Mouse (Mus musculus) forebrain, embryonic 16.5 days (tissue): ENCODE results near the gene Ikzf4. TPM values are rescaled to one million over a fixed set of nuclear protein-coding genes. Genes with fewer than 3 reads are reported as not detected.
A peak's percentile ranks its signal among the peaks of the same experiment; 100 is the strongest.

Experiments used
- ATAC-seq: fragments of 200-750 bp; cut with Nextera tagmentation; 2 replicates; pipeline ENCODE4 v1.8.0; 2017; ENCODE audit warnings: mild to moderate bottlenecking, moderate library complexity
- H3K27ac ChIP-seq: fragments of 300-500 bp; sonication (generic); 2 replicates; pipeline ENCODE4 v1.5.1; 2014; ENCODE audit warnings: low read length, control low read depth
- H3K27me3 ChIP-seq: fragments of 300-500 bp; sonication (generic); replicated peaks from 2 replicates; pipeline ENCODE4 v1.6.1; 2014; ENCODE audit warnings: low read length; ENCODE audit not compliant: control insufficient read depth, insufficient read depth
- H3K36me3 ChIP-seq: fragments of 300-500 bp; sonication (generic); 2 replicates; pipeline ENCODE4 v1.6.1; 2014; ENCODE audit not compliant: control insufficient read depth, insufficient read depth
- H3K4me1 ChIP-seq: fragments of 300-500 bp; sonication (generic); replicated peaks from 2 replicates; pipeline ENCODE4 v1.6.1; 2014; ENCODE audit warnings: low read length; ENCODE audit not compliant: control insufficient read depth, insufficient read depth
- H3K4me2 ChIP-seq: fragments of 300-500 bp; sonication (generic); 2 replicates; pipeline ENCODE4 v1.6.1; 2014; ENCODE audit warnings: mild to moderate bottlenecking, low read length, control low read depth
- H3K4me3 ChIP-seq: fragments of 300-500 bp; sonication (generic); replicated peaks from 2 replicates; pipeline ENCODE4 v1.5.1; 2014; ENCODE audit warnings: mild to moderate bottlenecking, low read length, control low read depth
- H3K9ac ChIP-seq: fragments of 300-500 bp; sonication (generic); replicated peaks from 2 replicates; pipeline ENCODE4 v1.6.1; 2014; ENCODE audit warnings: low read depth, low read length, control low read depth
- H3K9me3 ChIP-seq: fragments of 300-500 bp; sonication (generic); 2 replicates; pipeline ENCODE4 v1.6.1; 2016; ENCODE audit warnings: low read length; ENCODE audit not compliant: control insufficient read depth
- WGBS: fragments of 180-500 bp; shearing (Covaris S2); extraction: QIAGEN DNeasy Blood & Tissue Kit; methylation state at CpG from one replicate; pipeline ENCODE4 v1.1.7; 2014; 5-methylcytosine and 5-hydroxymethylcytosine counted together
- polyA plus RNA-seq: library from polyadenylated mRNA; unstranded; fragments of >200 nt; fragmentation: Nextera tagmentation; extraction: Ambion mirVana; gene quantifications from 2 replicates; pipeline ENCODE4 v1.2.1, GENCODE M21; 2015

Ikzf4 gene
- polyA plus RNA-seq, 1 experiment from 2014 or later = 15.6 TPM

GRCm38 (mm10) chr10:128598476-128598875, 47.3 kb downstream of the Ikzf4 start:
- no peak for ATAC-seq
- WGBS = 84% methylated on average over 2 of the region's 2 CpGs
- no peak overlapping the region for H3K4me2 ChIP-seq

DNA sequence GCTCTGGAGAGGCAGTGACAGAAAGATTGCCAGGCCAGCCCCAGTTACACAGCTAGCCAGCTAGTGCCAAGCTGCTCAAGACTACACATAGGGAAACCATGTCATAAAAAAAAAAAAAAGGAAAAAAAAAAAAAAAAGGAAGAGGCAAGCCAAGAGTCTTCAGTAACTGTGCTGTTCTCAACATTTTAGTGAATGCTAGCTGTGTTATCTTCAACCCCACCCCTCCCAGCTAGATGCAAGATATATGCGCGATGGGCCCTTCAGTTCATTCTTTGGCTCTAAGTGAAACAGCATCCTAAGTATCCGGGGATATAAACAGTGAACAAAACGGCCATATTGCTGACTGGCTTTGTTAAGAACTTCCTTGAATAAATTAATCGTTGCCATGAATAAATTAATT, 53.0 kb downstream of the Ikzf4 start:
- no peak overlapping the region for H3K4me3 ChIP-seq
- H3K4me1 ChIP-seq = peaks cover 8% of the 10 kb centered on the region
- H3K27ac ChIP-seq = no peak overlapping the region
- no peak for ATAC-seq
- no peak overlapping the region for H3K9ac ChIP-seq
- H3K9me3 ChIP-seq = no peaks in the 10 kb centered on the region
- H3K27me3 ChIP-seq = peaks cover 18% of the 10 kb centered on the region
- no peak overlapping the region for H3K4me2 ChIP-seq
- WGBS = 37% methylated on average over 5 of the region's 5 CpGs
- no peaks in the 10 kb centered on the region for H3K36me3 ChIP-seq

More at GRCm38 (mm10) chr10:128598476-128598875, 47.3 kb downstream of the Ikzf4 start:
- no peaks in the 10 kb centered on the region for H3K36me3 ChIP-seq
- no peaks in the 10 kb centered on the region for H3K4me1 ChIP-seq
- H3K9me3 ChIP-seq = no peaks in the 10 kb centered on the region
- no peaks in the 10 kb centered on the region for H3K27me3 ChIP-seq
- H3K9ac ChIP-seq = no peak overlapping the region
- no peak overlapping the region for H3K4me3 ChIP-seq
- H3K27ac ChIP-seq = no peak overlapping the region

- H3K27me3 ChIP-seq = peaks cover 21% of the 10 kb centered on the region
- H3K9ac ChIP-seq = no peak overlapping the region
- 94% methylated on average over 6 of the region's 6 CpGs for WGBS
- peaks cover 8% of the 10 kb centered on the region for H3K4me1 ChIP-seq
- H3K4me3 ChIP-seq = no peak overlapping the region
- H3K9me3 ChIP-seq = no peaks in the 10 kb centered on the region
- no peak for ATAC-seq
- no peak overlapping the region for H3K4me2 ChIP-seq
- H3K36me3 ChIP-seq = no peaks in the 10 kb centered on the region
- H3K27ac ChIP-seq = no peak overlapping the region
Observed at GRCm38 (mm10) chr10:128591436-128591835, 54.4 kb downstream of the Ikzf4 start.

DNA sequence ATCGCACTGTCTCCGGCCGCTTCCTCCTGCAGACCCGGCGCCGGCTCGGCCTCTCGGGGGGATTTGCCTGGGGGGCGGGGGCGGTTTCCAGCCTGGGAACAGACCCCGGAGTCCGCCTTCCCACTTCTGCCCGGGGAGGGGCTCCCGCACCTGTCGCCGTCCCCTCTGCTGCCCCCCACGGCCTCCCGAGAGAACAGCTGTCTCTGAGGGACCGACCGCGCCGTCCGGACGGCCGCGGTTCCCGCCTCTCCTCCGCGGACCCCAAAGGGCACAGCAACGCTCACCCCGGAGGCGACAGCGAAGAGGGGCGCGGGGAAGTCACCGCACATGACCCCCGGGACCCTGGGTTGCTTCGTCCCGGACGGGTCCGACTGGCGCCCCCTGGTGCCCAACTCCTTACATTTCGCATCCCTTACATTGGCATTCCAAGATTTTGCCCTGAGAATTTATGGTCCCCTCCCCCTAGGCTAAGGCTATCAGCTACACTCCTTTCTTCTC, 55.5 kb downstream of the Ikzf4 start:
- H3K9ac ChIP-seq = peak overlapping the region; percentile 55
- H3K9me3 ChIP-seq = no peaks in the 10 kb centered on the region
- no peak overlapping the region for H3K27ac ChIP-seq
- peaks cover 21% of the 10 kb centered on the region for H3K27me3 ChIP-seq
- H3K4me1 ChIP-seq = peaks cover 8% of the 10 kb centered on the region
- WGBS = under 1% methylated on average over 43 of the region's 43 CpGs
- ATAC-seq = peak; percentile 64
- peak overlapping the region; percentile 95 for H3K4me2 ChIP-seq
- H3K36me3 ChIP-seq = no peaks in the 10 kb centered on the region
- peak overlapping the region; percentile 52 for H3K4me3 ChIP-seq

- H3K4me2 ChIP-seq = peak within 1 kb of the TSS; percentile 95
- H3K27me3 ChIP-seq = peaks cover 21% of the 10 kb centered on the region
- peak within 1 kb of the TSS; percentile 52 for H3K4me3 ChIP-seq
- peaks cover 8% of the 10 kb centered on the region for H3K4me1 ChIP-seq
- H3K27ac ChIP-seq = no peak within 1 kb of the TSS
- WGBS = 0% methylated on average over 43 of the region's 43 CpGs
- peak; percentile 45 for ATAC-seq
- no peaks in the 10 kb centered on the region for H3K9me3 ChIP-seq
- H3K36me3 ChIP-seq = no peaks in the 10 kb centered on the region
- peak within 1 kb of the TSS; percentile 55 for H3K9ac ChIP-seq
Observed at GRCm38 (mm10) chr10:128589464-128590192, 56.2 kb downstream of the Ikzf4 start, which contains the start of gene Erbb3. Gene Erbb3, minus strand, starts transcription at chr10:128589652.

DNA sequence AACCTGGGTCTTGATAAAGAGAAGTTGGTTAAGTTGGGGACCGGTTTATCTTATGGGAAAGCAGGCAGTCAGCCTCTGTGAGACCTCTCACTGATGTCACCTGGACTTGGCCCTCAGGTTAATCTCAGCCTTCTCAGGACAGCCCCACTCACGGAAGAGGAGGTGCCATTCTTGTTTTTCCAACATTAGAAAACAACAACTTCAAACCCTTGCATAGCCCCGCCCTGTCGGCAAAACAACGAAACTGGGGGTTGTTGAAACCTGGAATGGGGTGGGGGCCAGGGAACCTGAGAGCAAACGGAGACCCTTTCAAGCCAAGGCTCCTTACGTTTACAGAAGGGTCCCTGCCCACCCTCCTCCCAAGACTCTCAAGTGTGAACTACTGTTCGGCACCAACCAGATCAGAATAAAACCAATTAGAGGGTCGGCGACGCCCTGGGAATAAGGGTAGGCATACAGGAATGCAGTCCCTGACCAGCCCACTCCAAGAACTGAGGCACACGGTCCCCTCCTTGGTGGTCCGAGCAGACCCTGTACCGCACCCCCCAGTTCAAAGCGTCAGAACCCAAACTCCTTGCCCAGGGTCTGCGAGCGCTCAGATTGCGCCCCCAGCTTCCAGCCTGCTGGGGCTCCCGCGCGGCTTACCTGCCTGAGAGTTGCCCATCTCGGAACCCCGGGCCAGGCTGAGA, 56.9 kb downstream of the Ikzf4 start:
- no peak overlapping the region for H3K27ac ChIP-seq
- no peaks in the 10 kb centered on the region for H3K36me3 ChIP-seq
- no peak; the same call in 1 of the 2 replicates for ATAC-seq
- H3K4me3 ChIP-seq = peak overlapping the region; percentile 52
- 4% methylated on average over 23 of the region's 23 CpGs for WGBS
- no peak overlapping the region for H3K9ac ChIP-seq
- no peaks in the 10 kb centered on the region for H3K9me3 ChIP-seq
- H3K4me2 ChIP-seq = peak overlapping the region; percentile 95
- H3K4me1 ChIP-seq = peaks cover 8% of the 10 kb centered on the region
- peaks cover 21% of the 10 kb centered on the region for H3K27me3 ChIP-seq

GRCm38 (mm10) chr10:128588136-128588535, 57.7 kb downstream of the Ikzf4 start:
- H3K4me3 ChIP-seq = no peak overlapping the region
- no peaks in the 10 kb centered on the region for H3K36me3 ChIP-seq
- H3K4me1 ChIP-seq = peaks cover 8% of the 10 kb centered on the region
- peaks cover 21% of the 10 kb centered on the region for H3K27me3 ChIP-seq
- H3K9ac ChIP-seq = no peak overlapping the region
- ATAC-seq = no peak
- no peaks in the 10 kb centered on the region for H3K9me3 ChIP-seq
- H3K27ac ChIP-seq = no peak overlapping the region
- WGBS = 7% methylated on average over 1 of the region's 1 CpGs
- H3K4me2 ChIP-seq = no peak overlapping the region

GRCm38 (mm10) chr10:128587697-128588096, 58.1 kb downstream of the Ikzf4 start:
- no peaks in the 10 kb centered on the region for H3K36me3 ChIP-seq
- no peaks in the 10 kb centered on the region for H3K9me3 ChIP-seq
- H3K27me3 ChIP-seq = peaks cover 21% of the 10 kb centered on the region
- ATAC-seq = no peak
- H3K9ac ChIP-seq = no peak overlapping the region
- H3K4me3 ChIP-seq = no peak overlapping the region
- no peak overlapping the region for H3K27ac ChIP-seq
- 62% methylated on average over 8 of the region's 8 CpGs for whole genome bisulfite sequencing
- H3K4me1 ChIP-seq = peaks cover 8% of the 10 kb centered on the region
- no peak overlapping the region for H3K4me2 ChIP-seq

- H3K27ac ChIP-seq = no peak overlapping the region
- 52% methylated on average over 4 of the region's 4 CpGs for WGBS
- ATAC-seq = no peak
- no peak overlapping the region for H3K4me2 ChIP-seq
- H3K36me3 ChIP-seq = no peaks in the 10 kb centered on the region
- H3K4me1 ChIP-seq = peaks cover 8% of the 10 kb centered on the region
- no peak overlapping the region for H3K4me3 ChIP-seq
- H3K9ac ChIP-seq = no peak overlapping the region
- H3K27me3 ChIP-seq = peaks cover 21% of the 10 kb centered on the region
- H3K9me3 ChIP-seq = no peaks in the 10 kb centered on the region
Observed at GRCm38 (mm10) chr10:128587120-128587519, 58.7 kb downstream of the Ikzf4 start.
